Mouse (Mus musculus): ENCODE results near the gene Sumf1. TPM values are rescaled to one million over a fixed set of nuclear protein-coding genes. Genes with fewer than 3 reads are reported as not detected.

Sumf1 gene
- total RNA-seq (2021): 1 to 10 TPM; 8.4 to 10.0 TPM
- long read RNA-seq, experiment 1, transcript Sumf1-201 (9 exons, 2,593 nt): major isoform, 9 of 15 reads
- long read RNA-seq, experiment 1, partial matches to known transcripts: 2 of 15 reads
- long read RNA-seq, experiment 1, other reads (novel, unspliced or antisense): 4 of 15 reads
- long read RNA-seq, experiment 2, transcript Sumf1-201 (9 exons, 2,593 nt): major isoform, 14 of 21 reads
- long read RNA-seq, experiment 2, partial matches to known transcripts: 1 of 21 reads
- long read RNA-seq, experiment 2, other reads (novel, unspliced or antisense): 6 of 21 reads

DNA sequence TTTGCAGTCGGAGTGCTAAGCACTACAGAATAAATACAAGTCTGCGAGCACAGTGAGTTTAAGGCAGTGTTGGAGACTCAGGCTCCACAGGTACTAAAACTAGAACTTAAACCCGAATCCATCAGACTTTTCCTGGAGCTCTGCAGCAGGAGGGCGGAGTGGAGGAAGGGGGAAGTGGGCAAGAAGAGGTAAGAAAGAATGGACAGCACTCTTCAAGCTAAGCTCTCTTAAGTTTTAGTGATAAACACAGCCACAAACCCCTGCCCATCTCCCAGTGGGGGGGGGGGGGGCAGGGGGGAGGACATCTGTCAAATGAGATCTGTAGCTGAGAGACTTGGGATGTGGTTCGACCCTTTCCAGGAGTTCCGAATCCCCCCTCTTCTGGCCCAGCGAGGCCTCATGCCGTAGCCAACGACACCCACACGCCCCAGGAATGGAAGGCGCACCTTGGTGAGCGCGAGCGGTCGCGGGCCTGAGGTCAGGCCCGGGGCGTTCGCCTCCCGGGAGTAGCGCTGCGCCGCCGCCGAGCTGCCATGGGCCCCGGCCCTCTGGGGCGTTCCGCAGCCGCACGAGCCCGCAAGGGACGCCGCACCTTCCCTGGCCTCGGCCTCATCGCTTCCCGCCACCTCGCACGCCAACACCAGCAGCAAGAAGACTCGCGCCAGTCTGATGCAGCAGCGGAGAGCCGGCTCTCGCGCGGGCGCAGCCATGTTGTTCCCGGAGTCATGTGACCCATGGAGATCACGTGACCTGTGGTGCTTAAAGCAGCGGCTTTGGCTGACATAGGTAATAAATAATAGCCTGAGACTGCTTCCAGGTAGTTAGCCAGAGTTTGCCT is at the start of gene Sumf1:
Gene Sumf1, minus strand, starts transcription at position 736 of the 838 bp plus-strand sequence.
- peak; percentile 92 for DNase-seq (ENCODE audit: low spot score)

DNA sequence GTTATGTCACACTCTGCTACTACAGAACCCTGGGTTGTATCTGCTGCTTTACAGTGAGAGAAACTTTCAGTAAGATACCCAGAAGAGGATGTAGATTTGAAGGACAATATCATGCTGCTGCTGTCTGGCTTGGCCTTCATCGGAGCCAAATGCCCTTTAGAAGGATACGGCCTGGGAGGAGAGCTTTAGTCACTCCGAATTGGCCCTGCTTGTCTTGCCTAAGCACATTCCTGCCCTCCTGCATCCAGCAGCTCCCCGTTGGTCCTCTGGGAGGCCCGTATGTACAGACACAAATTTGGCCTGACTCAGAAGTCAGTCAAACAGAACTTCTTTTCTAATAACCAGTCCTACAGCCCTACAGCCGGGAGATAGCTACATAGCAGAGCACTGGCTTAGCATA is 49.2 kb upstream of the Sumf1 start:
- DNase-seq (ENCODE audit: low spot score): no peak

DNA sequence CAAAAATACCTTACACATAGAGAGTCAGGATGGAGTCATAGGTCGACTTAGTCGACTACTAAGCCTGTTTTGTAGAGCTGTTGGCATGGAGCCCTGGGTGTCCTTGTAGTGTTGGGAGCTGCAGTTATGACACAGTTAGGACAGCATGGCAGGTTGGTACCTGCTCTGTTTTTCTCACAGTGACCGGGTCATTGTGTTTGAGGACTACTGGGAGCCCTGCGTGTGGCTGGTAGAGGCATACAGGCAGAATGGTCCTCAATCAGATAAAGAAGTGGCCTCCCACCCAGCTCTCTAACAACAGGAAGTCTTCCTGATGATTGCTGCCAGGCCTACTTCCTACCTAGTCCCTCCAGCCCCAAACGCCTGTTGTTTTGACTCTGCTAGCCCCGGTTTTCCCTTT is 47.7 kb upstream of the Sumf1 start:
- no peak for DNase-seq (ENCODE audit: low spot score)

DNA sequence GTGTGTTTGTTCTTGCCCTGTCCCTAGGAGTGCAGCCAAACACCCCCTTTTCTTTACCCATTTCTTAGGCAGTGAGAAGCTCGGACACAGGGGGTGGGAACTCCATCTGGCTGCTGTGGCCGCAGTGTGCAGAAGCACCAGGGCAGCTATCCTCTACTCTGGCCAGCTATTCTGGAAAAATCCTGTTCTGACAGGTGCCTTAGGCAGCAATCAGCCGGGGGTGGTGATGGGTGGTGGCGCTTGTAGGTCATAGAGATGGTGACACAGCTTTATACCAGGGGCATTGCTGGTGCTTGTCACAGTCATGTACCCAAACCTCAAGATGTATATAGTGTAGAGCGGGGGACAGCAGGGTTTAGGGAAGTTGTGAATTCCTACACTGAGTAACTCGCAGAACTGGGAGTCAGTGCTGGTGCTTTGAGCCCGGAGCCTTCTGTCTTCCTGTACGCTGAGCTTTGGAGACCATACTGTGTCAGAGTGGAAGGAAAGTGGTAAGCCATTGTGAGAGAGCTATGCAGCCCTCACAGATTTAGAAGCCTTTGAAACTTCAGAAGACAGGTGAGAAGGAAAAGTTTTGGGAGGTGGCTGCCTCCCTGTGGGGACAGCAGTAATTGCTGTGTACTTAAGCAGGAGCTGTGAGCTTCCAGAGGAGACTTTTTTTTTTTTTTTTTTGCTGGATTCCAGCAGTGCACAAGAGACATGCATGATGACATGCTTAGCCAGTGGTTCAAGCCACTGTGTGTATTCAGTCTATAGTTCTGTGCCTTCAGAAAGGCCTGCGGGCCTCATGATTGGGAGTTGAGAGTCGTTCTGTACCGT is 46.7 kb upstream of the Sumf1 start:
- no peak for DNase-seq (ENCODE audit: low spot score)

- DNase-seq (ENCODE audit: low spot score): no peak
Observed at GRCm38 (mm10) chr6:108230608-108231007, 45.2 kb upstream of the Sumf1 start.

DNA sequence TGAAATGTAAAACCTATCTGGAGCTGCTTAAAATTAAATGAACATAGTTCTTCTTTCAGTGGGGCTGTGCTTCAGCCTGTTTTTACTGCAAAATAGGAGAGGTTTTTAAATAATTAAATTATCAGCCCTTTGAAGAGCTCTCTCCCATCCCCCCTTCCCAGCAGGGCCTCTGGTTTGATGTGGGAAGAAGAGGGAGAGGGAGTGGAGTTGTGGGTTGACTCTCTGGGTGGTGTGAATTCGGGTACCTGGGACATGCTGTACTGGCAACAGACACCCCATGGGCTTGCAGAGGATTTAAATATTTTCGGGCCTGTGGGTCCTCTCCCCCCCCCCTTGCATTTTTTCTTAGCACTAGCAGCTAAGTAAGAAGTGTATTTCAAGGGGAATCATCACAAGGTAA is 43.2 kb upstream of the Sumf1 start:
- DNase-seq (ENCODE audit: low spot score): no peak

DNA sequence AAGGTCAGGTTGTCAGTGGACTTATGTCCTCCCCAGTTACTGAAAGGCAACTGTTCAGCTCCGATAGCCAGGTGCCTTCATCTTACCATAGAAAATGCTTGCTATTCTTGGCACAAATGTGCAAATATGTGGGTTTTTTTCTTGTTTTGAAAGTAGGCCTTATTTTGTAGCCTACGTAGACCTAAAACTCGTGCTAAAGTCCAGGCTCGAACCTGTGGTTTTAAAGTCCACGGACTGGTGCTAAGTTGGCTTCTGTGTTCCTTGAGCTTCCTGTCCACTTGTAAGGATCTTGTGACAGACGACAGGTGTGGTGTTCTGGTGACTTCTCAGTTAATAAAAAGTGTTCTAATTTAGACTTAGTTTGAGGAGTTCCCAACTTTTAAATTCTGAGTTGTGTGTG is 42.7 kb upstream of the Sumf1 start:
- no peak for DNase-seq (ENCODE audit: low spot score)

DNA sequence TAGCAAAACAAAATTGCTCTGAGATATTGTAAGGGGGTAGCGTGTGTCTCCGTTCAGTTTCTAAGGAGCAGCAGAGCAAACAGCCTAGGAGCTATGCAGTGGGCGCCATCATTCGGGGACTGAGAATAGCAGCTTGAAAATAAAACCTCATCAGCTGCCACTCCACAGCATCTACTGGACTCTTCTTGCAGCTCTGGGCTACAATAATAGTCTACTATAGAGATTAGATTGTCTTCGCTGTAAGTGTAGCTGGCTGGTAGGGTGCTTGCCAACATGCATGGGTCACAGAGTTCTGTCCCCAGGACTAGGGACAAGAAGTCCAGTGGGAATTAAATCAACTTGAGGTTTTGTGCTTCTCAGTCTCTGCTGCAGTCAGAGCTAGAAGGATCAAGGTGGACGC is 42.1 kb upstream of the Sumf1 start:
- no peak for DNase-seq (ENCODE audit: low spot score)

DNA sequence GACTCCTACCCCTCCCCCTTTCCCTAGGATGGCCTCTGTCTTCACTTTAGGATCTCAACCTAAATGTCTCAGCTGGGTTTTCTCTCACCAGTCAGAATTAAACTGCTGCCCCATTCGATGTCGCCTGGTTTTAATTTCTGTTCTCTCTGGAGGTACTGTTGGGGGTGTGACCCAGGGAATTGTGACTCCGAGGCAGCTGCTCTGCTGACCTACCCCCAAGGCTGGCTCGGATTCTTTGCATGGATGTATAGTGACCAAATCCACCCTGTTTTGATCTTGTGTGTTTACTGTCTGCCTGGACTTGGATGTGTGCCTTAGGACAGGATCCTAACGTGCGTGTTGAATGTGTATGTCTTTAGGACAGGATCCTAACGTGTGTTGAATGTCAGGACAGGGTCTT is 40.8 kb upstream of the Sumf1 start:
- DNase-seq (ENCODE audit: low spot score): no peak

DNA sequence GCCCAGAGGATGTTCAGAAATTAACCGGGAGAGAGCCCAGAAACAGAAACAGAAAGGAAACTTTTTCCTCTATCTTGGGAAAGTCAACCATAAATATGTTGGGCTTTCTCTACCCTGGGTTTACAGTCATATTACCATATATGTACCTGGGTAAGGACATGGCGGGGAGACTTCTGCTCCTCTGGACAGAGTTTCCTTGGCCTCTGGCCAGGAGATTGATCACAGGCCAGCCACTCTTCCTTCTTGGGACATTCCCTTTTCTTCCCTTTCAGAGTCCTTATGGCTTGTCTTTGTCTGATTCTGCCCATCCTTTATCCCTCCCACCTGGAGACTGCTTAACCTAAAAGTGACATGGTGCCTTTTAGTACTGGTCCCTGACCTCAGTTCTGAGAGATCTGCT is 39.6 kb upstream of the Sumf1 start:
- no peak for DNase-seq (ENCODE audit: low spot score)

GRCm38 (mm10) chr6:108224361-108224760 is 39.0 kb upstream of the Sumf1 start:
- no peak for DNase-seq (ENCODE audit: low spot score)

DNA sequence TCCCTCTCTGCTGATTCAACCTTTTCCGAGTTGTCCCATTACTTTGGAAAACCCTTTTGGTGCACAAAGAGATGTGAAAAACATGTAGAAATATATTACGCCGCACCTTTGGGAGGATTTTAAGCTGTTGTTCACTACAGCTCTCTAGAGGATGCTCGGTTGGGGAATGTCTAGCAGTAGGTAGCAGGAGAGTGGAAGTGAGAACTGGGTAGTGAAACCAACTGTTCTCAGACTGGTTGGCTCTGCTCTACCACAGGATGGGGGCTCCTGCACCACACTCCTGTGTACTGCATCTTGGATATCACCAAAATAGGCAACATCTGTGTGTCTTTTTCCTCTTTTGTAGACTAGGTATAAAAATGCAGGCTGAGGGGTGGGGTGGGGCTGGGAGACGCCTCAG is 37.5 kb upstream of the Sumf1 start:
- no peak for DNase-seq (ENCODE audit: low spot score)

GRCm38 (mm10) chr6:108222435-108222834 is 37.1 kb upstream of the Sumf1 start:
- DNase-seq (ENCODE audit: low spot score): no peak

DNA sequence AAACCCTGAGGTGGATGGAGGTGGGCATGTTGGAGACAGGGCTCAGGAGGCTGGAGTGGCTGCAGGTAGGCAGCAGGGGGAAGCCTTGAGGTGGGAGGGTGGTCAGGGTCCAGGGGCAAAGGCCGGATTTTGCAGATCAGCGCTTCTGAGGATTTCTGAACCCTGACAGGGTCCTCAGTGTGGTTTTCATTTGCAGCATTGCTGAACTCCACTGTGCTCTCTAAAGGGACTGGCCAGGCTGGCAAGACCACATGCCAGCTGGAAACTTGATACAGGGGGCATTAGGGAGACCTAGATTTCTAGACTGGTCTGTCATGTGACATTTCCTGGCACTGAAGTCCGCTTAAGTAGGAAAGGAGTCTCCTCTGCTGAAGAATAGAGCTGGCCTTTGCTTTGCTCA is 32.6 kb upstream of the Sumf1 start:
- DNase-seq (ENCODE audit: low spot score): peak; percentile 33

DNA sequence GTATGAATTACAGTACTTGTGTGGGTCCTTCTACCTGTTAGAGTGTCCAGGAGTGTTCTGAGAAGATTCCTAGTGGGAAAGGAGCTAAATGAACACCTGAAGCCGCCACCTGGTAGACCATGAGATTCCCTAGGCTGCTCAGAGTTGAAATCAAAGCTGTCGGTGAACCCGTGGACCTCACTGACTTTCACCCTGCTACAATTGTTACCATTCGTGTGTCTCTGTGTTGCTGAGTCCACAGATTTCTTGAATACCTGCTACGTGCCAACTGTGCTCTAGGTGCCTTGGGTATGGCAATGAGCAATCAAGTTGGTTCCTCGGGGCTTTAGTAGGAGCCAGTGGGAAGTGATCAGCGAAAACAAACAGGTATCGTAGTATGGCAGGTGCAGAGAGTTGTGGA is 31.4 kb upstream of the Sumf1 start:
- DNase-seq (ENCODE audit: low spot score): no peak

- DNase-seq (ENCODE audit: low spot score): no peak
Observed at GRCm38 (mm10) chr6:108216091-108216490, 30.7 kb upstream of the Sumf1 start.

DNA sequence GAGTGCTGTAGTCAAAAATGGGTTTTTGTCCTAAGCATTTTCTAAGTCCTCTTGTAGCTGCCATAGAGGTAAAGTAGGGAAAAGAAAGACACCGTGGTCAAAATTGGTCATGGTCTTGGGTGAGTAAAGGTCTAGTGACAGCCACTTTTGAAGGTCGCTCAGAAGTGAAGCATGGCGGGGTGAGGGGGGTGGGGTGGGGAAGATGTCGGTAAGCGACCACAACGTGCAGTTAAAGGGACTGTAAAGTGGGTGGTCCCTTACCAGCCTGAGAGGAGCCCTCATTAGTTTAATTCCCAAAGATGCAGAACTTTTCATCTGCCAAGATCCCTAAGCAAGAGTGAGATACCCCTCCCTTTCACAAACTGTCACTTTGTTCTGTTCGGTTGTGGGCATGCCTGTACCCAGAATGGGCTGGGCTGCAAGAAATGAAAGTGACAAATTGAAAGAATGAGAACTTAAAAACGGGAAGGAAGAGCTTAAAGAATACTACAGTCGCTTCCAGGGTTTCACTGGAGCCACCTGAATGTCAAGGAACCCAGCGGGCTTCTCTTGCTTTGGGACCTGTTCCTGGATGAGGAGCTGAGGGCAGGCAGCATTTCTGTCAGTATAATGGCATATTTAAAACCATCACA is 29.0 kb upstream of the Sumf1 start:
- DNase-seq (ENCODE audit: low spot score): no peak

- no peak for DNase-seq (ENCODE audit: low spot score)
Observed at GRCm38 (mm10) chr6:108213481-108214293, 28.3 kb upstream of the Sumf1 start.

DNA sequence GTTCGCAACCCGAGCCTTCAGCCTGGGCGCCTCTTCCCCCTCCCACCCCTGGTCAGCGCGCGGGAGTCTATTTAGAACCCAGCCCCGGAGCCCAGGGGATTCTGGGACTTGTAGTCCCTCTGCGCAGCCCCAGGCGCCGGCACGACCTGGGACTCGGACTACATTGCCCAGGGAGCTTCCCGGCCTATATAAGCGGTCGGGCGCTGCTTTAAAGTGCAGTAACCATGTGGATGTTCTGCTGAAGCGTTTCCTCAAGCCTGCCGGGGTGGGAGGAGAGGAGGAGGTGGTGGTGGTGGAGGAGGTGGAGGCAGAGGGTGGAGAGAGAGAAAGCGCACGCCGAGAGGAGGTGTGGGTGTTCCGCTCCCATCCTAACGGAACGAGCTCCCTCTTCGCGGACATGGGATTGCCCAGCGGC is 27.5 kb upstream of the Sumf1 start, which contains the start of gene Itpr1:
Gene Itpr1, plus strand, starts transcription at position 216 of the 415 bp plus-strand sequence.
- peak; percentile 98 for DNase-seq (ENCODE audit: low spot score)

Data from gastrocnemius, adult 18-20 months (tissue).